Mouse (Mus musculus): ENCODE measurements around the gene Ids. TPM values are rescaled to one million over a fixed set of nuclear protein-coding genes. Genes with fewer than 3 reads are reported as not detected.

Ids gene
- total RNA-seq, 2 experiments from 2014 or later, result 14.2 to 15.1 TPM

Other genes with a start within 250 kb of the Ids start
- 10 to 100 TPM; 12.6 to 14.5 TPM for gene 1110012L19Rik, start 20.8 kb upstream of the Ids start, total RNA-seq (2021)
- gene Tmem185a, start 112.1 kb upstream of the Ids start, total RNA-seq (2021), result 10 to 100 TPM; 26.1 to 29.8 TPM

All from gastrocnemius, postnatal 14 days (tissue).